Mouse (Mus musculus) megakaryocyte, embryonic 14.5 days (primary cell): ENCODE measurements around the gene Dusp12.

Experiments used
- FLI1 ChIP-seq: IDR thresholded peaks from 2 replicates; pipeline ENCODE4 v1.6.1; 2012; ENCODE audit warnings: low read length, inconsistent platforms, mixed read lengths
- GATA1 ChIP-seq: IDR thresholded peaks from 3 replicates; pipeline ENCODE4 v1.6.1; 2012; ENCODE audit warnings: mixed read lengths, low read length, inconsistent platforms, borderline replicate concordance

DNA sequence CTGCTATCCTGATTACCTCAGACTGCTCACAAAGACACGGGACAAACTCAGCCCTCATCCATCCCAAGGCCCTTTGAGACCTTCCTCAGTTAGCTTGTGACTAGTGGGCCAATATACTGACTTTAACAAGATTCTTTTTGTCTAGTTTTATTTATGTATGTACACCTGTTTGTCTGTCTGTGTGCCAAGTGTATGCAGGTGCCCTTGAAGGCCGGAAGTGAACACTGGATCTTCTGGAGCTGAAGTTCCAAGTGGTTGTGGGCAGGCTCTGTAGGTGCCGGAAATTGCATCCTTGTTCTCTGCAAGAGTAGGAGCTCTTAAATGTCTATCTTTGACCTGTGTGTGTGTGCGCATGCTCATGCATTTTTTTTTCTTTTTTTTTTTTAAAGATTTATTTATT lies 43.9 kb upstream of the Dusp12 start:
- TF ChIP-seq GATA1: no peak
- TF ChIP-seq FLI1: no peak
